Mouse (Mus musculus): Measurements from ENCODE around the gene Pcyt2.

DNA sequence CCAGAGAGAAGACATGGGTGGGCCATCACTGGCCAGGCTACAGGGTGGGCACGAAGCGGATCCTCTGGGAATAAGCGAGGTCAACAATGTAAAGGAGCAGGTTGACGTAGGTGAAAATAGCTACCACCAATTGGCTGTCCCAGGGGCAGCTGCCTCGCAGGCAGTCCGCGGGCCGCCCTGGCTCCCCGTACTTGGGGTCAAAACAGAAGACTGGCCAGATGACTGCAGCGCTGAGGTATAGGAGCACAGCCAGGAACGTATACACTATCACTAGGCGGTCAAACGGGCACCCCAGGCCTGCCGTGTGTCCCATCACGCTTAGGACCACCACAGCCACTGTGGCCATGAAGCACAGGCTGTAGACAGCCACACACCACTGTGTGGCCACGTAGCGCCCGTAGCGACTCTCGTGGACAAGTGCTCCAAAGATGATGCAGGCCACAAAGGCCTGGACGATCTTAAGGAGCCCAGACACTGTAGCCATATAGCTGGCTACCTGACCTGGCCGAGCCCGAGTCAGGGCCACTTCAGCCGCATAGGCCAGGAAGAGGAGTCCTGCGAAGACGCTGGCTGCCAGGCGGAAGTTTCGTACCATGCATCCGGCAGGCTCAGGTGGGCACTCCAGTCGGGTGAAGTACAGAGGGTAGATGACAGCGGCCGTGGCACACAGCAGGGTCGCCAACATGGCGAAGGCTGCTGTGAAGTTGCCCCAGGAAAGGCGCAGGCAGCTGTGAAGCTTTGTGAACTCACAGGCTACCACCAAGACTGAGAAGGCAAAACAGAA lies 29.5 kb upstream of the Pcyt2 start:
- no peak for TF ChIP-seq CTCF (IDR thresholded peaks at IDR 0.05)
- no peak for TF ChIP-seq EP300 (IDR thresholded peaks at IDR 0.05; ENCODE audit: insufficient read depth, low read depth, low read length)

Measured in heart, adult 2 months (tissue).